Mouse (Mus musculus) cerebellum, adult (tissue): ENCODE results near the gene Olfr918.

Source experiments
- ATAC-seq: cut with Nextera tagmentation; 2 replicates; pipeline ENCODE4 v1.9.2; 2017; ENCODE audit warnings: mild to moderate bottlenecking, moderate library complexity, mixed read lengths; ENCODE audit not compliant: insufficient number of reproducible peaks, low FRiP score, low TSS enrichment

Gene Olfr918

GRCm38 (mm10) chr9:38674501-38674900, at the start of gene Olfr918:
TSS of gene Olfr918 (minus strand) at chr9:38674601.
- no peak for ATAC-seq

DNA sequence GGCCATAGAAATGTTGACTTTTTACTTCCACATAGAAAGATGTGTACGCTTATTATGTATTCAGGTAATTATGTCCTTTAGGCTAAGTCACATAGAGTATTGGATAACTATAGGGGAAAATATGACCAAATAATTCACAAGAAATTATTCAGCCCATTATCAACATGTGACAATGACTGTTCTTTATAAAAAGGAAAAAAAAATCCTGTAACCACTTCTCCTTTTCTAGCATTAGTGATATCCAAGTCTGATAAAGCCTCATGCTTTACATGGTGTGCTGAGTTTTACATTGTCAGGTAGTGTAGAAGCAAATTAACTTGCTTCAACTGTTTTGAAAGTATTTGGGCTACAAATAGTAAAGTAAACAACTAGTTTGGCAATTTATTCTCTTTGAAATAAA, 49.6 kb upstream of the Olfr918 start:
- no peak for ATAC-seq

DNA sequence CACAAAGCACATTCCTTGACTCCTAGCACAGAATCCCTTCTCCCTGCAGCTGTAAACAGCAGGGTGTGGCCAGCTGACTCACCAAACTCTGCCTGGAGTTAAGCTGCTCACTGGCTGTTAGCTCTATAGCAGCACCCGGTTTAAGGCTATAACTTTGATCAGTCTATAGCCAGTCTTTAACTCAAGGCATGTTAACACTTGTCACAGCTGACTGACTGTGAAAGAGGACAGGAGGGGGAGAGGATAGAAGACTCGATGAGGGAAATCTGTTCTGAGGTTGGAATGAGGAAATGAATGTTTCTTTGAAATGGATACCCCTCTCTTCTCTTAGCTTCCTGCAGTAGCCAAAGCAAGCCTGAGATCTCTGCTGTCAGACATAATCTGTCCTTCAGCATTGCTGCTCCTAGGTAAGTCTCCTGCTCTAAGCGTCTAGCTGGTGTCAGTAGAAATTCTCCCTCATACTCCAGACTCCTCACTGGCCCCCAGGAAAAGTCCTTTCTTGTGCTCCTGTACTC, 44.6 kb upstream of the Olfr918 start:
- ATAC-seq, result no peak

GRCm38 (mm10) chr9:38718102-38718501, 43.7 kb upstream of the Olfr918 start, which contains the start of gene Vwa5a:
TSS of gene Vwa5a (plus strand) at chr9:38718268.
- ATAC-seq, result no peak

DNA sequence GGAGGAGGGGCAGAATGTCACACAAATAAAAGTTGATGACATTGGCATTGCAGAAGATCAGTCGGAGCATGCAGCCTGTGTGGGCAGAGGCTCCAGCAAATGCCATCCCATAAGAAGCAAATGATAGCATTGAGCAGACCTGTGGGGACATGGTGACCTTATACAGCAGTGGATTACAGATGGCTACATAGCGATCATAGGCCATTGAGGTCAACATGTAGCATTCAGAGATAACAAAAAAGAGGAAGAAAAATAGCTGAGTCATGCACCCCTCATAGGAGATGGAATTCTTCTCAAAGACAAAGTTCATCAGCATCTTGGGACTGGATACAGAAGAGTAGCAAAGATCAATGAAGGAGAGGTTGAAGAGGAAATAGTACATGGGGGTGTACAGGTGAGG, 1.5 kb downstream of the Olfr918 start:
- no peak for ATAC-seq

- ATAC-seq, result no peak
These were observed 8.7 kb downstream of the Olfr918 start, which contains the start of gene Olfr917 for GRCm38 (mm10) chr9:38665742-38666141. TSS of gene Olfr917 (minus strand) at chr9:38665842.

DNA sequence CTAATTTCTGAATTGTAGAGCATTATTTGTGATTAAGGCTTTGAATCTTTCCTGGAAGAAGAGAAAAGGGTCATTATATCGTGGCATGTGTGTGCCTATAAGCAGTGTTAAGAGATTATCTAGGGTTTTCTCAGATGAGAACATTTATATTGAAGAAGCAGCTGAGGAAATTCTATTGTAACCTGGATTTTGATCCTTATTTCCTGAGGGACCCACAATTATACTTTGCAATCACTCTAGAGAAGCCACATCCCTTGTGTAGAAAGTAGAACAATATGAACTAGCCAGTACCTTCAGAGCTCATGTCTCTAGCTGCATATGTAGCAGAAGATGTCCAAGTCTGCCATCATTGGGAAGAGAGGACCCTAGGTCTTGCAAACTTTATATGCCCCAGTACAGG, 14.6 kb downstream of the Olfr918 start, which contains the start of gene Olfr916:
Gene Olfr916 (minus strand): TSS at position 101 of the 400 bp plus-strand sequence.
- ATAC-seq, result no peak

- no peak for ATAC-seq
These were observed 42.0 kb downstream of the Olfr918 start for GRCm38 (mm10) chr9:38632406-38632805.
